Mouse (Mus musculus) liver, embryonic 11.5 days (tissue): ENCODE measurements around the gene Kctd19. TPM values are rescaled to one million over a fixed set of nuclear protein-coding genes. Genes with fewer than 3 reads are reported as not detected.

Experiments
- ATAC-seq: fragments of 200-750 bp; cut with Nextera tagmentation; replicated peaks from 2 replicates; pipeline ENCODE4 v1.8.0; 2017; ENCODE audit warnings: moderate number of reproducible peaks, mild to moderate bottlenecking, moderate TSS enrichment, moderate library complexity; ENCODE audit not compliant: low FRiP score
- DNase-seq: peaks from one replicate; pipeline ENCODE4 v3.0.0-alpha.2; 2017; ENCODE audit warnings: low spot score
- H3K27ac ChIP-seq: fragments of 300-500 bp; sonication (generic); 2 replicates; pipeline ENCODE4 v1.5.1; 2014; ENCODE audit warnings: mild to moderate bottlenecking, low read depth, low read length, control low read depth
- H3K27me3 ChIP-seq: fragments of 300-500 bp; sonication (generic); replicated peaks from 2 replicates; pipeline ENCODE4 v1.6.1; 2014; ENCODE audit warnings: low read length, mixed read lengths; ENCODE audit not compliant: control insufficient read depth, insufficient read depth
- H3K36me3 ChIP-seq: fragments of 300-500 bp; sonication (generic); 2 replicates; pipeline ENCODE4 v1.6.1; 2014; ENCODE audit warnings: mild to moderate bottlenecking, low read length, moderate library complexity, mixed read lengths; ENCODE audit not compliant: control insufficient read depth, insufficient read depth
- H3K4me1 ChIP-seq: fragments of 300-500 bp; sonication (generic); replicated peaks from 2 replicates; pipeline ENCODE4 v1.6.1; 2014; ENCODE audit warnings: low read length, mixed read lengths; ENCODE audit not compliant: control insufficient read depth, insufficient read depth
- H3K4me2 ChIP-seq: fragments of 300-500 bp; sonication (generic); 2 replicates; pipeline ENCODE4 v1.6.1; 2014; ENCODE audit warnings: mild to moderate bottlenecking, control low read depth, moderate library complexity
- H3K4me3 ChIP-seq: fragments of 300-500 bp; sonication (generic); 2 replicates; pipeline ENCODE4 v1.5.1; 2014; ENCODE audit warnings: low read depth, low read length, control low read depth
- H3K9ac ChIP-seq: fragments of 300-500 bp; sonication (generic); 2 replicates; pipeline ENCODE4 v1.6.1; 2014; ENCODE audit warnings: low read depth, low read length, control low read depth
- H3K9me3 ChIP-seq: fragments of 300-500 bp; sonication (generic); 2 replicates; pipeline ENCODE4 v1.6.1; 2016; ENCODE audit warnings: low read length, inconsistent platforms, mixed read lengths; ENCODE audit not compliant: control insufficient read depth
- WGBS: fragments of 180-500 bp; shearing (Covaris S2); extraction: QIAGEN DNeasy Blood & Tissue Kit; methylation state at CpG from one replicate; pipeline ENCODE4 v1.1.7; 2014; 5-methylcytosine and 5-hydroxymethylcytosine counted together
- polyA plus RNA-seq: library from polyadenylated mRNA; unstranded; fragments of >200 nt; fragmentation: Nextera tagmentation; extraction: Ambion mirVana; gene quantifications from 2 replicates; pipeline ENCODE4 v1.2.1, GENCODE M21; 2014

Kctd19 gene
- polyA plus RNA-seq, 1 experiment from 2014 or later: not detected

DNA sequence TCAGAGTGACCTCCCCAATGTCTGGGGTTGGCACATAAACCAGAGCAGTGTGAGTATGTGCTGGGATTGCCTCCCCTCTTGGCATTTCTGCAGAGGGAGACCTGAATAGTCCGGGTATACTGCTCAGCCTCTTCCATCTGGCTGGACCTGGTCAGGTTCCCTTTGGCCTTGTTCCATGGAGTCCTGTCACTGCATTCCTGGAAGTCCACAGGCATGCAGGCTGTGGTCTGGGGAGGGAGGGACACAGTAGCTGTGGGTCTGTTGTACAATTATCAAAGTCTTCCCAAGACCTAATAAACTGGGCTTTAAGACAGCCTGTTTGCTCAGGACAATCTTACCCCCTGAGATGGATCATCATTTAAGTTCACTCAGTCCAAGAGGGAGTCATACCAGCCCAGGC is 26.2 kb downstream of the Kctd19 start:
- Histone ChIP-seq H3K9me3 (no peaks in the 10 kb centered on the region), H3K27ac (no peak overlapping the region), H3K9ac (no peak overlapping the region), H3K36me3 (no peaks in the 10 kb centered on the region), H3K27me3 (no peaks in the 10 kb centered on the region), H3K4me2 (no peak overlapping the region), H3K4me3 (no peak overlapping the region), H3K4me1 (no peaks in the 10 kb centered on the region)
- DNase-seq (no peak), ATAC-seq (no peak)
- 50% methylated on average over 1 of the region's 1 CpGs for WGBS

GRCm38 (mm10) chr8:105384070-105384469 is 29.2 kb downstream of the Kctd19 start:
- Histone ChIP-seq H3K4me3 (no peak overlapping the region), H3K4me2 (no peak overlapping the region), H3K27me3 (no peaks in the 10 kb centered on the region), H3K9ac (no peak overlapping the region), H3K9me3 (no peaks in the 10 kb centered on the region), H3K36me3 (no peaks in the 10 kb centered on the region), H3K4me1 (no peaks in the 10 kb centered on the region), H3K27ac (no peak overlapping the region)
- WGBS: 91% methylated on average over 2 of the region's 2 CpGs
- DNase-seq (no peak), ATAC-seq (no peak)

GRCm38 (mm10) chr8:105380308-105380707 is 33.0 kb downstream of the Kctd19 start:
- Histone ChIP-seq H3K4me3 (no peak overlapping the region), H3K9me3 (no peaks in the 10 kb centered on the region), H3K4me2 (no peak overlapping the region), H3K9ac (no peak overlapping the region), H3K36me3 (no peaks in the 10 kb centered on the region), H3K27ac (no peak overlapping the region), H3K27me3 (no peaks in the 10 kb centered on the region), H3K4me1 (no peaks in the 10 kb centered on the region)
- DNase-seq (no peak), ATAC-seq (no peak)
- WGBS: 70% methylated on average over 12 of the region's 12 CpGs

GRCm38 (mm10) chr8:105378673-105379072 is 34.6 kb downstream of the Kctd19 start:
- Histone ChIP-seq H3K9ac (no peak overlapping the region), H3K4me3 (no peak overlapping the region), H3K9me3 (no peaks in the 10 kb centered on the region), H3K4me1 (no peaks in the 10 kb centered on the region), H3K4me2 (no peak overlapping the region), H3K27ac (no peak overlapping the region), H3K36me3 (no peaks in the 10 kb centered on the region), H3K27me3 (no peaks in the 10 kb centered on the region)
- DNase-seq: no peak
- WGBS: 71% methylated on average over 19 of the region's 19 CpGs
- no peak for ATAC-seq

- H3K4me2 ChIP-seq: peak overlapping the region; percentile 46
- no peaks in the 10 kb centered on the region for H3K27me3 ChIP-seq
- H3K9ac ChIP-seq: no peak overlapping the region
- ATAC-seq (peak; percentile 53), DNase-seq (peak; percentile 56)
- H3K9me3 ChIP-seq: no peaks in the 10 kb centered on the region
- WGBS: 28% methylated on average over 33 of the region's 33 CpGs
- 0 out of 2 replicates have a peak overlapping the region, but pooled peaks have one; percentile 10 for H3K4me3 ChIP-seq
- H3K4me1 ChIP-seq: no peaks in the 10 kb centered on the region
- H3K36me3 ChIP-seq: no peaks in the 10 kb centered on the region
- H3K27ac ChIP-seq: no peak overlapping the region
Observed at GRCm38 (mm10) chr8:105374513-105374966, 38.8 kb downstream of the Kctd19 start.

DNA sequence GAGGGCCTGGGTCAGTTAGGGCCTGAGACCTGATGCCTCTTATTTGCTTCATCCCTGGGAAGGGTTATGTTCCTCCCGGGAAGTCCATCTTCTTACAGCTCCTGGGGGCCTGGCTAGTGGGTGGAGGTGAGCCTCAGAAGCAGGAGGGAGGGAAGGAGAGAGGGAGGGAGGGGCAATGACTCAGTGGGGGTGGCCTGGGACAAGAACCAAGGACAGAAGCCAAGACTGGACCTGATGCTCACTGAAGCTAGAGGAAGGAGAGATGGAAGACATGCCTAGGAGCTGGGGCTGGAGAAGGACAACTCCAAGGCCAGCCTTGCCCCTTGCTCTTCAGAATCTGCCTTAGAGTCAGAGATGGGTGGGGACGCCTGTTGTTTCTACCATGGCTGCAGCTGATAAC is 40.3 kb downstream of the Kctd19 start, which contains the start of gene Plekhg4:
TSS of gene Plekhg4 (plus strand) at position 243 of the 400 bp plus-strand sequence.
- no peaks in the 10 kb centered on the region for H3K27me3 ChIP-seq
- WGBS: 52% methylated on average over 2 of the region's 2 CpGs
- H3K27ac ChIP-seq: no peak within 1 kb of the TSS
- H3K4me3 ChIP-seq: no peak within 1 kb of the TSS
- ATAC-seq (no peak), DNase-seq (no peak)
- H3K9me3 ChIP-seq: no peaks in the 10 kb centered on the region
- H3K4me1 ChIP-seq: no peaks in the 10 kb centered on the region
- H3K4me2 ChIP-seq: no peak within 1 kb of the TSS
- no peaks in the 10 kb centered on the region for H3K36me3 ChIP-seq
- no peak within 1 kb of the TSS for H3K9ac ChIP-seq

DNA sequence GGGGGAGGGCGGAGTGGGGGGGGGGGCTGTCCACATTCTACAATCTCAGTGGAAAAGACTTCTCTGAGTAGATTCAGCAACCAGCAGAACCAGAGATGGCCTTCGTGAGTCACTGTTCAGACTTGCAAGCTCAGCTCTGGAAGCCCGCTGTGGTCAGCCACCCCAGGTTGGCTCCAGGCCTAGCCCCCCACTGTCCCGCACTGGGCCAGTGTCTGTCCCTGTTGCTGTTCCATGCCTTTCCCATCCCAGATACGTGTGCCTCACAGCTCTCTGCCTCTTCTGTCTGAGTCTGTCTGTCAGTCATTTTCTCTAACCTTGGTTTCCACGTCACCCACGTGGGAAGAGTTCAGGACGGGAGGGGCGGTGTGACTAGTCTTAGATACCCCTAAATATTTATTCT is 40.8 kb downstream of the Kctd19 start:
- H3K4me1 ChIP-seq: no peaks in the 10 kb centered on the region
- no peaks in the 10 kb centered on the region for H3K9me3 ChIP-seq
- H3K36me3 ChIP-seq: no peaks in the 10 kb centered on the region
- H3K27me3 ChIP-seq: no peaks in the 10 kb centered on the region
- WGBS: 79% methylated on average over 9 of the region's 9 CpGs
- no peak overlapping the region for H3K27ac ChIP-seq
- ATAC-seq: no peak
- DNase-seq: no peak
- H3K4me2 ChIP-seq: no peak overlapping the region
- H3K9ac ChIP-seq: no peak overlapping the region
- no peak overlapping the region for H3K4me3 ChIP-seq

DNA sequence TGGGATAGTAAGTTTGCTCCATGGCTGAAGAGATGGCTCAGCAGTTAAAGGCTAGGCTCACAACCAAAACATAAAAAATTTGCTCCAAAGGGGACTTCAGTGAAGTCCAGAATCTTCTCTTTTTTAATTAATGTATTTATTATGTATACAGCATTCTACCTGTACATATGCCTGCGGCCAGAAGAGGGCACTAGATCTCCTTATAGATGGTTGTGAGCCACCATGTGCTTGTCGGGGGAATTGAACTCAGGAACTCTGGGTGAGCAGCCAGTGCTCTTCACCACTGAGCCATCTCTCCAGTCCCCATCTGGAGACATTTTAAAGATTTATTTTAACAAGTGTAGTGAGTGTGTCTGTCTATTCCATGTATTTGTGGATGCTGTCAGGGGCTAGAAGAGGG is 46.2 kb downstream of the Kctd19 start:
- Histone ChIP-seq H3K4me3 (no peak overlapping the region), H3K9me3 (no peaks in the 10 kb centered on the region), H3K27me3 (no peaks in the 10 kb centered on the region), H3K27ac (no peak overlapping the region), H3K4me1 (no peaks in the 10 kb centered on the region; the same call in 1 of the 2 replicates), H3K36me3 (no peaks in the 10 kb centered on the region; the same call in 1 of the 2 replicates), H3K9ac (no peak overlapping the region), H3K4me2 (no peak overlapping the region)
- no peak for DNase-seq
- no peak for ATAC-seq
- WGBS: 56% methylated on average over 2 of the region's 2 CpGs
